Mouse (Mus musculus) cortical plate, adult 2 months (tissue): ENCODE results near the gene Psmc3ip.

Experiments
- CTCF ChIP-seq: fragments of 200-500 bp; IDR thresholded peaks from 2 replicates; pipeline ENCODE4 v1.5.1; 2011; ENCODE audit warnings: mild to moderate bottlenecking, control low read depth, low read length; ENCODE audit not compliant: insufficient read depth; ENCODE audit errors: extremely low read depth
- POLR2A ChIP-seq: fragments of 200-500 bp; IDR thresholded peaks from 2 replicates; pipeline ENCODE4 v1.6.1; 2011; ENCODE audit warnings: mild to moderate bottlenecking, low read length, control low read depth; ENCODE audit not compliant: insufficient read depth; ENCODE audit errors: extremely low read depth

- no peak for TF ChIP-seq POLR2A
- TF ChIP-seq CTCF, result no peak
Observed at GRCm38 (mm10) chr11:101086323-101086674, 8.9 kb downstream of the Psmc3ip start.
